Comparison of ENCODE assay signal across 38 mouse cellular contexts in the genomic region with DNA sequence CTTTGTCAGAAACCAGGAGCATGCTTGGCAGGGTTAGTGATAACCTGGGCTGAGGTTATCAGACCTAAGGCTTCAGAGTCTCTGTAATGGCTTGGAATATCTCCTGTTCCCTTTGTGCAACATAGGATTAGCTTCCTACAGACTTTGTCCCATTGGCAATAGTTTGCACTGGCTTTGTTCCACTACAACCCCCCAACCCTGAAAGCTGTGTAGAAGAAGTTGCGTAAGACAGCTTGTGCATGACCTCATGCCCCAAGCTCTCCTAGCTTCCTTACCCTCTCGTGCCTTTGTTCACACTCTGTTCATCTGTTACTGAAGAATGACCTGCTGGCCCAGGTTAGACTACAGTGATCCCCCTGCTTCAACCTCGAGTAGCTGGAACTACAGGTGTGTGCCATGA. TPM values are rescaled to one million over a fixed set of nuclear protein-coding genes. Genes with fewer than 3 reads are reported as not detected.
"Had no signal": no experiment of that assay in that cellular context is flagged by ENCODE, and none has a peak within 500 bp of the region (broad histone marks: within the 10 kb centered on the region; RNA-seq: fewer than 3 reads in every experiment).

No protein-coding gene starts in this region.

RNA-seq across cellular contexts. Expression of gene Cphx1, which starts 19.8 kb away (rescaled TPM):
- total RNA-seq: heart, adult 8-10 months; heart, postnatal 10 days; heart, postnatal 14 days; heart, postnatal 25 days; heart, postnatal 36 days; heart, postnatal 4 days; hematopoietic stem cell, adult 5-6 weeks; hindbrain, postnatal 0 days; layer of hippocampus, adult 18-20 months; layer of hippocampus, adult 2 months; layer of hippocampus, adult 8-10 months; layer of hippocampus, postnatal 10 days; layer of hippocampus, postnatal 14 days; layer of hippocampus, postnatal 25 days; layer of hippocampus, postnatal 36 days; left cerebral cortex, adult 18-20 months; left cerebral cortex, adult 2 months had no signal
- polyA plus RNA-seq: heart, embryonic 10.5 days; heart, embryonic 11.5 days; heart, embryonic 12.5 days; heart, embryonic 14.5 days; heart, embryonic 15.5 days; heart, embryonic 16.5 days; hindbrain, embryonic 10.5 days; hindbrain, embryonic 11.5 days; hindbrain, embryonic 12.5 days; hindbrain, embryonic 13.5 days; hindbrain, embryonic 14.5 days; hindbrain, embryonic 15.5 days; hindbrain, embryonic 16.5 days; hindbrain, postnatal 0 days; inflammation-experienced regulatory T-cells, adult 6 months; intestine, embryonic 14.5 days; kidney, adult 2 months; kidney, embryonic 15.5 days; kidney, embryonic 16.5 days; kidney, postnatal 0 days had no signal

RNA-seq across cellular contexts. Expression of gene Duxbl1, which starts 20.5 kb away (rescaled TPM):
- total RNA-seq: heart, postnatal 25 days; heart, postnatal 4 days; hematopoietic stem cell, adult 5-6 weeks had no signal
- polyA plus RNA-seq: inflammation-experienced regulatory T-cells, adult 6 months; kidney, adult 2 months; large intestine, adult 2 months had no signal

RNA-seq across cellular contexts. Expression of gene Plac9a, which starts 55.0 kb away (rescaled TPM):
- total RNA-seq: hematopoietic stem cell, adult 5-6 weeks; hindbrain, postnatal 0 days; layer of hippocampus, adult 18-20 months; layer of hippocampus, adult 2 months; layer of hippocampus, adult 8-10 months; layer of hippocampus, postnatal 36 days; left cerebral cortex, adult 18-20 months; left cerebral cortex, adult 2 months had no signal
- polyA plus RNA-seq: heart, embryonic 10.5 days; heart, embryonic 11.5 days; heart, embryonic 12.5 days; heart, embryonic 13.5 days; heart, embryonic 14.5 days; heart, embryonic 15.5 days; hindbrain, embryonic 10.5 days; hindbrain, embryonic 11.5 days; hindbrain, embryonic 12.5 days; hindbrain, embryonic 13.5 days; hindbrain, embryonic 14.5 days; hindbrain, embryonic 15.5 days; hindbrain, embryonic 16.5 days; inflammation-experienced regulatory T-cells, adult 6 months; intestine, embryonic 14.5 days; kidney, embryonic 16.5 days had no signal
